Mouse (Mus musculus) heart, adult 2 months (tissue): ENCODE results near the gene Scamp1.

Source experiments
- CTCF ChIP-seq: fragments of 200-600 bp; IDR thresholded peaks from 2 replicates; pipeline ENCODE4 v1.8.1; 2022; ENCODE audit warnings: antibody characterized with exemption, mild to moderate bottlenecking, moderate library complexity
- POLR2A ChIP-seq: fragments of 200-500 bp; IDR thresholded peaks from 2 replicates; pipeline ENCODE4 v1.6.1; 2011; ENCODE audit warnings: mild to moderate bottlenecking, low read depth, low read length, control low read depth; ENCODE audit not compliant: insufficient read depth

GRCm38 (mm10) chr13:94286195-94286594, 538 bp upstream of the Scamp1 start:
- TF ChIP-seq POLR2A, result no peak
- no peak for TF ChIP-seq CTCF
